In genomic region chr7:99175118-99175517, GRCm38 (mm10) we compare ENCODE assay signal across 14 mouse cellular contexts.
"Had no signal": no experiment of that assay in that cellular context is flagged by ENCODE, and none has a peak within 500 bp of the region (broad histone marks: within the 10 kb centered on the region; RNA-seq: fewer than 3 reads in every experiment).

No protein-coding gene starts in this region.

- H3K27ac ChIP-seq: limb, embryonic 10.5 days; liver, embryonic 14.5 days; macrophage; midbrain, embryonic 12.5 days; neural tube, embryonic 13.5 days had no signal

- H3K36me3 ChIP-seq: limb, embryonic 10.5 days; midbrain, embryonic 12.5 days; neural tube, embryonic 13.5 days had no signal

- H3K4me1 ChIP-seq: limb, embryonic 10.5 days; neural tube, embryonic 13.5 days had no signal

- H3K9ac ChIP-seq: liver, embryonic 14.5 days; midbrain, embryonic 12.5 days; neural tube, embryonic 13.5 days had no signal

- DNase-seq: kidney, adult 11 months; kidney, postnatal 14 days; lung, adult 2 months; lung, postnatal 10 days; retina, postnatal 1 day; right cerebral cortex, postnatal 4 days; spleen, adult 18-20 months had no signal

- H3K9me3 ChIP-seq: limb, embryonic 10.5 days; megakaryocyte, embryonic 14.5 days; midbrain, embryonic 12.5 days; neural tube, embryonic 13.5 days had no signal

- ATAC-seq: midbrain, embryonic 16.5 days had no signal

- H3K4me3 ChIP-seq: limb, embryonic 10.5 days; megakaryocyte, embryonic 14.5 days; midbrain, embryonic 12.5 days; neural tube, embryonic 13.5 days had no signal

- H3K27me3 ChIP-seq: neural tube, embryonic 13.5 days had no signal

- H3K4me2 ChIP-seq: midbrain, embryonic 12.5 days; neural tube, embryonic 13.5 days had no signal
